Mouse (Mus musculus) liver, embryonic 14.5 days (tissue): Measurements from ENCODE around the gene Setx. TPM values are rescaled to one million over a fixed set of nuclear protein-coding genes. Genes with fewer than 3 reads are reported as not detected.

Experiments
- ATAC-seq: fragments of 200-750 bp; cut with Nextera tagmentation; 2 replicates; pipeline ENCODE4 v1.8.0; 2017; ENCODE audit warnings: moderate number of reproducible peaks, mild to moderate bottlenecking, moderate library complexity; ENCODE audit not compliant: insufficient read depth
- DNase-seq, 3 experiments: peaks; one replicate each; pipeline ENCODE4 v3.0.0-alpha.2; 2012 to 2013; ENCODE audit warnings: low read depth in 3 of 3, low spot score in 3 of 3
- H3K27ac ChIP-seq: fragments of 300-500 bp; sonication (generic); 2 replicates; pipeline ENCODE4 v1.5.1; 2014; ENCODE audit warnings: moderate library complexity, mild to moderate bottlenecking, control low read depth, inconsistent platforms
- H3K27me3 ChIP-seq: fragments of 300-500 bp; sonication (generic); 2 replicates; pipeline ENCODE4 v1.6.1; 2014; ENCODE audit warnings: mild to moderate bottlenecking, low read length, moderate library complexity; ENCODE audit not compliant: control insufficient read depth, insufficient read depth
- H3K36me3 ChIP-seq: fragments of 300-500 bp; sonication (generic); replicated peaks from 2 replicates; pipeline ENCODE4 v1.6.1; 2014; ENCODE audit warnings: low read depth; ENCODE audit not compliant: control insufficient read depth, insufficient read depth
- H3K4me1 ChIP-seq, 2 experiments: fragments of 200-500 bp in 1 of 2; fragments of 300-500 bp in 1 of 2; sonication (generic) in 1 of 2; replicated peaks; 2 replicates each; pipeline ENCODE4 v1.6.1; 2012 to 2014; ENCODE audit warnings: antibody characterized with exemption in 1 of 2, inconsistent platforms in 1 of 2, low read length in 1 of 2; ENCODE audit not compliant: control insufficient read depth in 2 of 2, insufficient read depth in 2 of 2
- H3K4me2 ChIP-seq: fragments of 300-500 bp; sonication (generic); 2 replicates; pipeline ENCODE4 v1.6.1; 2014; ENCODE audit warnings: low read depth, mild to moderate bottlenecking, control low read depth, moderate library complexity
- H3K4me3 ChIP-seq, 2 experiments: fragments of 200-500 bp in 1 of 2; fragments of 300-500 bp in 1 of 2; sonication (generic) in 1 of 2; 2 replicates each; pipeline ENCODE4 v1.5.1; 2012 to 2014; ENCODE audit warnings: low read depth in 2 of 2, low read length in 2 of 2, mild to moderate bottlenecking in 2 of 2, control low read depth in 1 of 2, inconsistent platforms in 1 of 2, moderate library complexity in 1 of 2; ENCODE audit not compliant: insufficient read depth in 1 of 2
- H3K9ac ChIP-seq: fragments of 300-500 bp; sonication (generic); replicated peaks from 2 replicates; pipeline ENCODE4 v1.6.1; 2014; ENCODE audit warnings: mild to moderate bottlenecking, control low read depth, moderate library complexity
- H3K9me3 ChIP-seq: fragments of 300-500 bp; sonication (generic); 2 replicates; pipeline ENCODE4 v1.6.1; 2016; ENCODE audit warnings: low read length, mixed read lengths; ENCODE audit not compliant: control insufficient read depth
- CTCF ChIP-seq: IDR thresholded peaks from 2 replicates; pipeline ENCODE4 v1.5.1; 2016; ENCODE audit warnings: antibody characterized with exemption, low read depth, control low read depth
- EP300 ChIP-seq: IDR thresholded peaks from 2 replicates; pipeline ENCODE4 v1.6.1; 2016; ENCODE audit warnings: antibody characterized with exemption, low read depth
- WGBS: fragments of 180-500 bp; shearing (Covaris S2); extraction: QIAGEN DNeasy Blood & Tissue Kit; methylation state at CpG from one replicate; pipeline ENCODE4 v1.1.7; 2014; ENCODE audit not compliant: insufficient replicate concordance; 5-methylcytosine and 5-hydroxymethylcytosine counted together
- polyA plus RNA-seq, 2 experiments: library from polyadenylated mRNA; depleted of rRNA in 1 of 2; stranded (reverse) in 1 of 2; unstranded in 1 of 2; fragments of >200 nt; fragmentation: Nextera tagmentation in 1 of 2; extraction: Ambion mirVana in 1 of 2; gene quantifications; 2 replicates each; pipeline versions ENCODE4 v1.2.1 to v1.2.3; 2012 to 2014

Gene Setx
- polyA plus RNA-seq, 2 experiments = 2.8 to 3.4 TPM

- TF ChIP-seq EP300 (no peak), CTCF (no peak)
- ATAC-seq (no peak), DNase-seq (no peak)
- no peak overlapping the region for H3K4me2 ChIP-seq
- H3K9me3 ChIP-seq = no peaks in the 10 kb centered on the region
- H3K4me3 ChIP-seq = no peak overlapping the region
- H3K4me1 ChIP-seq = no peaks in the 10 kb centered on the region
- WGBS = 71% methylated on average over 5 of the region's 5 CpGs
- no peaks in the 10 kb centered on the region for H3K36me3 ChIP-seq
- no peaks in the 10 kb centered on the region for H3K27me3 ChIP-seq
- H3K27ac ChIP-seq = no peak overlapping the region
- no peak overlapping the region for H3K9ac ChIP-seq
Measured at GRCm38 (mm10) chr2:29218831-29219230, 94.8 kb downstream of the Setx start.

GRCm38 (mm10) chr2:29222302-29222701 lies 98.3 kb downstream of the Setx start:
- no peak overlapping the region for H3K9ac ChIP-seq
- WGBS = 0% methylated on average over 4 of the region's 4 CpGs
- DNase-seq = no peak
- ATAC-seq = no peak
- H3K27me3 ChIP-seq = no peaks in the 10 kb centered on the region
- H3K4me2 ChIP-seq = no peak overlapping the region
- no peak overlapping the region for H3K27ac ChIP-seq
- H3K9me3 ChIP-seq = no peaks in the 10 kb centered on the region
- no peak overlapping the region for H3K4me3 ChIP-seq
- no peaks in the 10 kb centered on the region for H3K36me3 ChIP-seq
- H3K4me1 ChIP-seq = no peaks in the 10 kb centered on the region
- no peak for TF ChIP-seq EP300
- TF ChIP-seq CTCF = no peak

GRCm38 (mm10) chr2:29223591-29224262 lies 99.7 kb downstream of the Setx start:
- H3K9me3 ChIP-seq = no peaks in the 10 kb centered on the region
- H3K4me2 ChIP-seq = no peak overlapping the region
- TF ChIP-seq EP300 = no peak
- TF ChIP-seq CTCF = no peak
- ATAC-seq (no peak), DNase-seq (no peak)
- no peak overlapping the region for H3K4me3 ChIP-seq
- H3K27me3 ChIP-seq = no peaks in the 10 kb centered on the region
- H3K36me3 ChIP-seq = no peaks in the 10 kb centered on the region
- WGBS = 39% methylated on average over 7 of the region's 7 CpGs
- H3K9ac ChIP-seq = no peak overlapping the region
- H3K4me1 ChIP-seq = no peaks in the 10 kb centered on the region
- no peak overlapping the region for H3K27ac ChIP-seq

- H3K4me2 ChIP-seq = no peak overlapping the region
- WGBS = 55% methylated on average over 4 of the region's 4 CpGs
- H3K36me3 ChIP-seq = no peaks in the 10 kb centered on the region
- no peak for DNase-seq
- no peak overlapping the region for H3K27ac ChIP-seq
- TF ChIP-seq EP300 = no peak
- TF ChIP-seq CTCF = no peak
- no peak for ATAC-seq
- H3K9ac ChIP-seq = no peak overlapping the region
- H3K4me3 ChIP-seq = no peak overlapping the region
- H3K4me1 ChIP-seq = no peaks in the 10 kb centered on the region
- no peaks in the 10 kb centered on the region for H3K9me3 ChIP-seq
- H3K27me3 ChIP-seq = no peaks in the 10 kb centered on the region
Measured at GRCm38 (mm10) chr2:29226671-29227070, 102.7 kb downstream of the Setx start.

- no peak for DNase-seq
- H3K27me3 ChIP-seq = no peaks in the 10 kb centered on the region
- 54% methylated on average over 9 of the region's 9 CpGs for WGBS
- no peaks in the 10 kb centered on the region for H3K9me3 ChIP-seq
- no peak overlapping the region for H3K9ac ChIP-seq
- H3K4me1 ChIP-seq = no peaks in the 10 kb centered on the region
- H3K36me3 ChIP-seq = no peaks in the 10 kb centered on the region
- no peak for TF ChIP-seq EP300
- TF ChIP-seq CTCF = no peak
- H3K4me3 ChIP-seq = no peak overlapping the region
- H3K4me2 ChIP-seq = no peak overlapping the region
- H3K27ac ChIP-seq = no peak overlapping the region
- no peak for ATAC-seq
Measured at GRCm38 (mm10) chr2:29230191-29230835, 106.3 kb downstream of the Setx start.

Other genes with a start within 250 kb of the Setx start
- 0.02 TPM in 1 of 2 replicates, not detected in the other for gene Barhl1, start 207.5 kb upstream of the Setx start, polyA plus RNA-seq (2012; rRNA removed)
- not detected in 2 replicates for gene Barhl1, start 207.5 kb upstream of the Setx start, polyA plus RNA-seq (2014; fragmentation: Nextera tagmentation; extraction: Ambion mirVana)
- 0.11 and 0.16 TPM in 2 replicates for gene Cfap77, start 69.1 kb upstream of the Setx start, polyA plus RNA-seq (2012; rRNA removed)
- gene Cfap77, start 69.1 kb upstream of the Setx start, polyA plus RNA-seq (2014; fragmentation: Nextera tagmentation; extraction: Ambion mirVana) = 0.21 TPM in 1 of 2 replicates, not detected in the other
- 3.0 and 4.5 TPM in 2 replicates for gene Ttf1, start 63.9 kb upstream of the Setx start, polyA plus RNA-seq (2012; rRNA removed)
- gene Ttf1, start 63.9 kb upstream of the Setx start, polyA plus RNA-seq (2014; fragmentation: Nextera tagmentation; extraction: Ambion mirVana) = 3.6 and 3.9 TPM in 2 replicates
- gene Ntng2, start 128.8 kb downstream of the Setx start, polyA plus RNA-seq (2012; rRNA removed) = 0.22 and 0.35 TPM in 2 replicates
- gene Ntng2, start 128.8 kb downstream of the Setx start, polyA plus RNA-seq (2014; fragmentation: Nextera tagmentation; extraction: Ambion mirVana) = 0.34 TPM in 1 of 2 replicates, not detected in the other
- 15.0 TPM in 2 replicates for gene Med27, start 222.6 kb downstream of the Setx start, polyA plus RNA-seq (2012; rRNA removed)
- 16.5 and 17.0 TPM in 2 replicates for gene Med27, start 222.6 kb downstream of the Setx start, polyA plus RNA-seq (2014; fragmentation: Nextera tagmentation; extraction: Ambion mirVana)